Mouse (Mus musculus) urinary bladder, adult 2 months (tissue): ENCODE measurements around the gene Nab2. TPM values are rescaled to one million over a fixed set of nuclear protein-coding genes. Genes with fewer than 3 reads are reported as not detected.
"Not testable (repeated sequence)": the region's sequence is repeated elsewhere in the genome, so short reads cannot be mapped to it uniquely, and the experiment has no call there.

Experiments used
- DNase-seq: peaks from one replicate; pipeline ENCODE4 v3.0.0; 2022; ENCODE audit warnings: low spot score
- polyA plus RNA-seq: library from polyadenylated mRNA; depleted of rRNA; stranded (reverse); fragments of >200 nt; gene quantifications from 2 replicates; pipeline ENCODE4 v1.2.3, GENCODE M21; 2012

Nab2 gene
- polyA plus RNA-seq, 1 experiment, result 27.5 TPM

GRCm38 (mm10) chr10:127674046-127674655, 5.8 kb upstream of the Nab2 start:
- DNase-seq, result no peak

DNA sequence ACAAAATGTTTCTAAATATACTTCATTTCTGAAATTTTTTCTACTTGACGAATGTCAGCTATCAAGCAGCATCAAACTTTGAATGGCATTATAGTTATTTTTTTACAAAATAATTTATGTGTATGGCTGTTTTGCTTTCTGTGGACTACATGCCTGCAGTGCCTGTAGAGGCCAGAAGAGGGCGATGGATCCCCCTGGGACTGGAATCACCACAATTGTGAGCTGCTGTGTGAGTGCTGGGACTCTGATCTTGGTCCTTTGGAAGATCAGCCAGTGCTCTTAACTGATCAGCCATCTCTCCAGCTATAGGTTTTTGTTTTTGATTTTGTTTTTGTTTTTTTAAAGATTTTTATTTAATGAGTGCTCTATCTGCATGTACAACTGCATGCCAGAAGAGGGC, 2.9 kb upstream of the Nab2 start:
- DNase-seq, result no peak

GRCm38 (mm10) chr10:127670185-127670584, 1.8 kb upstream of the Nab2 start:
- DNase-seq, result no peak

- no peak for DNase-seq
Observed at GRCm38 (mm10) chr10:127669170-127669569, 802 bp upstream of the Nab2 start.

- DNase-seq, result peak; percentile 64
Observed at GRCm38 (mm10) chr10:127667269-127668092, 887 bp downstream of the Nab2 start.

GRCm38 (mm10) chr10:127666501-127667268, 1.7 kb downstream of the Nab2 start, which contains the start of gene Nemp1:
Nemp1 (plus strand) TSS chr10:127666901.
- DNase-seq, result peak; percentile 87

DNA sequence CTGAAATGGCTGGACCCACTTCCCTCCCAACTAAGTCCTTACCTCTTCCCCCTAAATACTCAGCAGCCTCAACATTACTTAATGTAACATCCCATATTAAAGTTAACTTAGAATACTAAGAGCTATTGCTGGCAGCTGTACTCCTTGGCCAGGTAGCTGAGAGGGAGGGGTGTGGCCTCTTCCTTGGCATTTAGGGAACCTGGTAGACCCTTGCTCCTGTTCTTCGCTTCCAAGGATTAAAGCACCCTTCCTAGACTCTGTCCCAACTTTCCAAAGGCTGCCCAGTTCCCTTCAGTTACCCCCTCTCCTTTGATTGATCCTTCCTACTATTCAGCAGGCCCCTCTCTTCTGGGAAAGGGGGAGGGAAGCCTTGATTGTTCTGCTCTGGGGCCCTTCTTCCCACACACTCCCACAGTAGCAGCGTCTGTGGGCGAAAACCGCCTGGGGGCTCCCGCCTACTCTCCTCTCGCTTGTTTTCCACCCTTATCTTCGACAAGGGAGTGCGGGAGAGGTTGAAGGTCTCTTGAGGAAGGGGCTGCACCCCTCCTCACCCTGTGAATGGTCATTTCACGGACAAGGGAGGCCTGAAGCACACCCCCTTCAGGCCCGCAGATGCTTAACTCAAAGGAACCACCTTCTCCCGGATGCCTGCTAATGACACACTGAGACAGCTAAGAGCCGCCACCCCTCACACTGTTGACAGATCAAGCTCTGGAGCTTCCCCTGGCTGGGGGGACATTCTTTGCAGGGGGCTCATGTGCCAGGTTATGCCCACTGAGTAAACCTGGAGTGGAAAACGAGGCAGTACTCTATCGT, 2.8 kb downstream of the Nab2 start:
- DNase-seq, result no peak

- no peak for DNase-seq
Observed at GRCm38 (mm10) chr10:127664891-127665290, 3.5 kb downstream of the Nab2 start.

DNA sequence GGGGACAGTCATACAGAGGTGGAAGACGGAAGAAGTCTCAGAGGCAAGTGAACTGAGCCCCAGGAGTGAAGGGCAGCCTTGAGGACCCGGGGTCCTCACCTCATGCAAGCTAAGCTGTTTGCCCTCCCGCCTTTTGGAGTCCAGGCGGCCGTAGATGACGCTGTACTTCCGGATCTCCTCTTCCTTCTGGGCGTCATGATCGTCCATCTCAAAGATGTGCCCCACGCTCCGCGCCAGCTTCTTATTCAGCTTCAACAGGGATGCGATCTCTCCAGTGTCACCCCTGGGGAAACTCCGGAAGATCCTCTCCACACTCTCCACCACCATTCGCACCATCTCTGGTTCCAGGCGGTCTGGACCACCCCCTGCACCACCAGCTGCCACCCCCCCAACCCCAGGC, 4.2 kb downstream of the Nab2 start:
- no peak for DNase-seq

- DNase-seq, result no peak
Observed at GRCm38 (mm10) chr10:127663590-127663989, 4.8 kb downstream of the Nab2 start.

- DNase-seq, result no peak
Observed at GRCm38 (mm10) chr10:127662666-127663253, 5.6 kb downstream of the Nab2 start.

DNA sequence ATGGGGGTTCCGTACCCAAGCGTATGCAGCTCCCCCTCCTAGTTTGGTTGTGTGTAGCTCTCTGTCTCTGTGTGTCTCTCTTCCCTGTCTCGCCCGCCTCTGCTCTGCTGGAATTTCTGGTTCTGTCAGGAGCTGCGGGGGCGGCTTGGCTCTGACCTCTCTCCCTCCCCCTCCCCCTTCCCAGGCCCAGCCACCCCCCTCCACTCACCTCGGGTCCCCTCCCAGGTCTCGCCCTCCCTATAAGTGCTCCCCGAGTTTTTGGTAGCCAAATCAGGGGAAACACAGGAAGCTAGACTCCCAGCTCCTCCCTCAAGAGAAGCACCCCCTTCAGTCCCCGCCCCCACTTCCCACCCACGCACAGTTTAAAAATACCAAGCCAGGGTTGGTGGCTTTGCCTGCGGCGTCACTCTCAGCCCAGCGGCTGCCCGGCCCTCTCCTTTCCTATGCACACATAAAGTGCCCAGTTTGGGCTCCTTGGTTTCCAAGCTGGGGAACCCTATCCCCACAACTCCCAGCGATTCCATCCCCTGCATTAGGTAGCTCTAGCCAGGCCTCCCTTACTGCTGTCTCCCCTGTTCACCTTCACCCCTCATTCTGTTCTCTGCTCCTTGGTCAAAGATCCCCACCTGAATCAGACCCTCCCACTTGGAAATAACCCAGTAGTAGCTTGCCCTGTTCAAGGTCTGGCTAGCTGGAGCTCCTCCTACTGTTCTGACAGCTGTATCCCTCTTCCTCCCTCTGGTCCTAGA, 6.3 kb downstream of the Nab2 start:
- DNase-seq, result no peak

GRCm38 (mm10) chr10:127661291-127661914, 7.0 kb downstream of the Nab2 start:
- DNase-seq, result no peak

DNA sequence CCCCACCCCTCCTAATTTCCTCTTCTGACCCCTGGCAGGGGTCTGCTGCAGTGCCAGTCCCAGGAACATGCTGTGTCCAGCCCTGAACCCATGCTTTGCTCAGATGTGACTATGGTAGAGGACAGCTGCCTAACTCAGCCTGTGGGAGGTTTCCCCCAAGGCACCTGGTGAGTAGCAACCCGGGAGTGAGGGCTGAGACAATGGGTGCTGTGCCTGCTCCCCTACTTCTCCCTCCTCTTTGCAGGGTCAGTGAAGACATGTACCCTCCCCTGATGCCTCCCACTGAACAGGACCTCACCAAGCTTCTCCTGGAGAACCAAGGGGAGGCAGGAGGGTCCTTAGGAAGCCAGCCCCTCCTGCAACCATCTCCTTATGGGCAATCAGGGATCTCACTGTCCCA, 8.8 kb downstream of the Nab2 start:
- DNase-seq, result no peak

DNA sequence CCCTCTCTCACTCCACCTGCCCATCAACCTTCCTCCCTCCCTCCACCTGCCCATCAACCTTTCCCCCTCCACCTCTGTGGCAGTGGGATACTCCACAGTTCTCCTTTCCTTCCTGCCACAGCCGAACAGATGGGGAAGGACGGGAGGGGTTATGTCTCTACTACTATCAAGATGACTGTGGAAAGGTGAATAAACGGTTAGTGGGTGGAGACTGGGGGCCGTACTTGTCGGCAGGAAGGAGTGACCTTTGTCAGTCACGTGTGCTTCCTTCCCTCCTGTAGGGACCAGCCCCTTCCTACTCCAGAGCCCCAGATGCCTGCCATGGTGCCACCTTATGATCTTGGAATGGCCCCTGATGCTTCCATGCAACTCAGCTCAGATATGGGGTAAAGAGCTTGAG, 10.3 kb downstream of the Nab2 start:
- no peak for DNase-seq

- not testable (repeated sequence) for DNase-seq
Observed at GRCm38 (mm10) chr10:127657617-127658016, 10.8 kb downstream of the Nab2 start.

- DNase-seq, result no peak
Observed at GRCm38 (mm10) chr10:127654970-127655579, 13.3 kb downstream of the Nab2 start.

DNA sequence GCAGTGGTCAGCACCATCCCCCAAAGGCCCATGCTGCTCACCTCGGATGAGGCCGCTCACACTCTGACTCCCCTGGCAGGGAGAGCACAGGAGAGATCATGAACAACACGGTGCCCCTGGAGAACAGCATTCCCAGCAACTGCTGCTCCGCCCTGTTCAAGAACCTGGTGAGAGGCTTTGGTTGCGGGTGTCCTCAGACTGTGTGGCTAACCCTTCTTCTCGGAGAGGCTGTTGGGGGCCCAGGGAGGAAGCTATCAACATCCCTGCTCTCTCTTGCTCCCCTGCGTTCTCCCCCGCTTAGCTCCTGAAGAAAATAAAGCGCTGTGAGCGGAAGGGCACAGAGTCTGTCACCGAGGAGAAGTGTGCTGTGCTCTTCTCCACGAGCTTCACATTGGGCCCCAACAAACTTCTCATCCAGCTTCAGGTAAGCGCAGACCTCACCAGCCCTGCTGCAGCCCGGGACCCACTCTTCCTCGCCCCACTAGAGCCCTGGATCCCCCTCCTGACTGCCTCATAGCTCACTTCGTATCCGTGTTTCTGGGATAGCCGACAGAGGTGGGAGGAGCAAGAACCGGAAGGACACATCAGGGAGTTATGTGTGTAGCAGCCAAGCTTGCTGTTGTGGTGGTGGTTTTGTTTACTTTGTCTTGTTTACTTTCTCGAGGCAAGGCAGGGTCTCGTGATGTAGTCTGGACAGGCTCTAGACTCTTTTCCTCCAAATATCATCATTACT, 15.3 kb downstream of the Nab2 start:
- no peak for DNase-seq

DNA sequence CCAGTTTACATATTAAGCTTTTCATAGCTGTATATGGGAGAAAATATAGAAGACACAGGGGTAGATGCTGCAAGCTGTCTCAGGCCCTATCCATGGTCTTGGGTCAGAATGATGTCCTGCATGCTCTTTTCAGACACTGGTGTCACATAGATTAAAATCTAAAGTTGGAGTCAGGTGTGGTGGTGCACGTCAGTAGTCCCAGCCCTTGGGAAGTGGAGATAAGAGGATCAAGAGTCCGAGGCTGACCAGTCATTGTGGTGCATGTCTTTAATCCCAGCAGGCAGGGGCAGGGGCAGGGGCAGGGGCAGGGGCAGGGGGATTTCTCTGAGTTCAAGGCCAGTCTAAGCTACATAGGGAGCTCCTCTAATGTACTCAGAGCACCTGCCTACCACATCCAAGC, 22.6 kb downstream of the Nab2 start:
- DNase-seq, result no peak
